Mouse (Mus musculus) kidney, postnatal 0 days (tissue): ENCODE data around the gene Ints12. TPM values are rescaled to one million over a fixed set of nuclear protein-coding genes. Genes with fewer than 3 reads are reported as not detected.

ENCODE experiments used
- ATAC-seq: fragments of 200-750 bp; cut with Nextera tagmentation; replicated peaks from 2 replicates; pipeline ENCODE4 v1.8.0; 2017; ENCODE audit warnings: low read depth, moderate number of reproducible peaks, moderate TSS enrichment, moderate library complexity; ENCODE audit not compliant: low FRiP score
- DNase-seq: peaks from one replicate; pipeline ENCODE4 v3.0.0-alpha.2; 2016; ENCODE audit warnings: low spot score
- H3K27ac ChIP-seq: fragments of 300-500 bp; sonication (generic); 2 replicates; pipeline ENCODE4 v1.5.1; 2014; ENCODE audit warnings: mild to moderate bottlenecking
- H3K27me3 ChIP-seq: fragments of 300-500 bp; sonication (generic); 2 replicates; pipeline ENCODE4 v1.6.1; 2014; ENCODE audit warnings: low read length, mixed read lengths; ENCODE audit not compliant: insufficient read depth
- H3K36me3 ChIP-seq: fragments of 300-500 bp; sonication (generic); 2 replicates; pipeline ENCODE4 v1.6.1; 2014; ENCODE audit warnings: low read length, mixed read lengths; ENCODE audit not compliant: insufficient read depth
- H3K4me1 ChIP-seq: fragments of 300-500 bp; sonication (generic); replicated peaks from 2 replicates; pipeline ENCODE4 v1.6.1; 2014; ENCODE audit warnings: antibody characterized with exemption, low read length, mixed read lengths; ENCODE audit not compliant: insufficient read depth
- H3K4me2 ChIP-seq: fragments of 300-500 bp; sonication (generic); 2 replicates; pipeline ENCODE4 v1.6.1; 2014; ENCODE audit warnings: mild to moderate bottlenecking, low read length, moderate library complexity, mixed read lengths
- H3K4me3 ChIP-seq: fragments of 300-500 bp; sonication (generic); replicated peaks from 2 replicates; pipeline ENCODE4 v1.5.1; 2014; ENCODE audit warnings: low read depth, low read length
- H3K9ac ChIP-seq: fragments of 300-500 bp; sonication (generic); 2 replicates; pipeline ENCODE4 v1.6.1; 2014; ENCODE audit warnings: low read depth, low read length
- H3K9me3 ChIP-seq: fragments of 300-500 bp; sonication (generic); replicated peaks from 2 replicates; pipeline ENCODE4 v1.6.1; 2016; ENCODE audit warnings: low read length, inconsistent platforms, mixed read lengths
- CTCF ChIP-seq: IDR thresholded peaks from 2 replicates; pipeline ENCODE4 v1.5.1; 2016; ENCODE audit warnings: antibody characterized with exemption, low read depth, mild to moderate bottlenecking, moderate library complexity
- WGBS: fragments of 180-500 bp; shearing (Covaris S2); extraction: QIAGEN DNeasy Blood & Tissue Kit; methylation state at CpG from one replicate; pipeline ENCODE4 v1.1.7; 2014; 5-methylcytosine and 5-hydroxymethylcytosine counted together
- polyA plus RNA-seq: library from polyadenylated mRNA; unstranded; fragments of >200 nt; fragmentation: Nextera tagmentation; extraction: Ambion mirVana; gene quantifications from 2 replicates; pipeline ENCODE4 v1.2.1, GENCODE M21; 2015

Ints12 gene
- polyA plus RNA-seq = 21.1 and 21.4 TPM in 2 replicates

- DNase-seq (peak; percentile 98), ATAC-seq (peak; percentile 98)
- Histone ChIP-seq H3K4me2 (peak within 1 kb of the TSS; percentile 90), H3K27ac (peak within 1 kb of the TSS; percentile 96), H3K4me1 (peaks cover 5% of the 10 kb centered on the region; the same call in 1 of the 2 replicates), H3K4me3 (peak within 1 kb of the TSS; percentile 99), H3K27me3 (no peaks in the 10 kb centered on the region), H3K9ac (peak within 1 kb of the TSS; percentile 93), H3K9me3 (no peaks in the 10 kb centered on the region), H3K36me3 (no peaks in the 10 kb centered on the region)
- no peak; the same call in 1 of the 2 replicates for TF ChIP-seq CTCF
- under 1% methylated on average over 53 of the region's 53 CpGs for WGBS
Measured at GRCm38 (mm10) chr3:133091664-133092273, at the start of gene Ints12, which contains the start of gene Gstcd. Gene Ints12 (plus strand): TSS chr3:133091840. Gene Gstcd (minus strand): TSS chr3:133092033.

- Histone ChIP-seq H3K4me2 (no peak overlapping the region), H3K4me1 (no peaks in the 10 kb centered on the region), H3K27me3 (no peaks in the 10 kb centered on the region), H3K36me3 (no peaks in the 10 kb centered on the region), H3K9ac (no peak overlapping the region), H3K4me3 (no peak overlapping the region), H3K27ac (no peak overlapping the region), H3K9me3 (no peaks in the 10 kb centered on the region)
- DNase-seq (no peak), ATAC-seq (no peak)
- TF ChIP-seq CTCF = no peak
- WGBS = 87% methylated on average over 2 of the region's 2 CpGs
Measured at GRCm38 (mm10) chr3:133052068-133052467, 39.6 kb upstream of the Ints12 start.

GRCm38 (mm10) chr3:133075560-133075959, 16.1 kb upstream of the Ints12 start:
- H3K4me3 ChIP-seq = no peak overlapping the region
- no peak overlapping the region for H3K9ac ChIP-seq
- H3K36me3 ChIP-seq = 0 out of 2 replicates have a peak, but pooled peaks cover 14% of the 10 kb centered on the region
- H3K4me2 ChIP-seq = no peak overlapping the region
- WGBS = 87% methylated on average over 10 of the region's 10 CpGs
- H3K27ac ChIP-seq = no peak overlapping the region
- no peak for DNase-seq
- no peak for ATAC-seq
- no peaks in the 10 kb centered on the region for H3K27me3 ChIP-seq
- no peaks in the 10 kb centered on the region for H3K4me1 ChIP-seq
- TF ChIP-seq CTCF = no peak
- H3K9me3 ChIP-seq = no peaks in the 10 kb centered on the region

- H3K9me3 ChIP-seq = no peaks in the 10 kb centered on the region
- WGBS = 95% methylated on average over 5 of the region's 5 CpGs
- no peak overlapping the region for H3K4me3 ChIP-seq
- no peaks in the 10 kb centered on the region for H3K4me1 ChIP-seq
- ATAC-seq (no peak), DNase-seq (no peak)
- no peak overlapping the region for H3K27ac ChIP-seq
- H3K9ac ChIP-seq = no peak overlapping the region
- no peak for TF ChIP-seq CTCF
- no peaks in the 10 kb centered on the region for H3K27me3 ChIP-seq
- H3K4me2 ChIP-seq = no peak overlapping the region
- H3K36me3 ChIP-seq = peaks cover 26% of the 10 kb centered on the region
Measured at GRCm38 (mm10) chr3:133082736-133083135, 8.9 kb upstream of the Ints12 start.

GRCm38 (mm10) chr3:133085858-133086257, 5.8 kb upstream of the Ints12 start:
- DNase-seq (peak; percentile 84), ATAC-seq (0 out of 2 replicates have a peak, but pooled peaks have one; percentile 29)
- H3K36me3 ChIP-seq = peaks cover 23% of the 10 kb centered on the region
- TF ChIP-seq CTCF = peak; percentile 78
- 62% methylated on average over 3 of the region's 3 CpGs for WGBS
- H3K4me2 ChIP-seq = no peak overlapping the region
- no peak overlapping the region for H3K4me3 ChIP-seq
- no peaks in the 10 kb centered on the region for H3K27me3 ChIP-seq
- no peak overlapping the region for H3K27ac ChIP-seq
- no peaks in the 10 kb centered on the region for H3K4me1 ChIP-seq
- H3K9ac ChIP-seq = no peak overlapping the region
- H3K9me3 ChIP-seq = no peaks in the 10 kb centered on the region

GRCm38 (mm10) chr3:133090247-133091120, 1.2 kb upstream of the Ints12 start:
- H3K27ac ChIP-seq = peak overlapping the region; percentile 96
- 4% methylated on average over 11 of the region's 11 CpGs for WGBS
- peaks cover 5% of the 10 kb centered on the region; the same call in 1 of the 2 replicates for H3K4me1 ChIP-seq
- ATAC-seq (no peak), DNase-seq (no peak)
- peak overlapping the region; percentile 93 for H3K9ac ChIP-seq
- no peaks in the 10 kb centered on the region for H3K36me3 ChIP-seq
- no peaks in the 10 kb centered on the region for H3K9me3 ChIP-seq
- no peak for TF ChIP-seq CTCF
- peak overlapping the region; percentile 99 for H3K4me3 ChIP-seq
- peak overlapping the region; percentile 90 for H3K4me2 ChIP-seq
- no peaks in the 10 kb centered on the region for H3K27me3 ChIP-seq
